Mouse (Mus musculus) liver, embryonic 13.5 days (tissue): ENCODE data around the gene Sema6d. TPM values are rescaled to one million over a fixed set of nuclear protein-coding genes. Genes with fewer than 3 reads are reported as not detected.
A peak's percentile ranks its signal among the peaks of the same experiment; 100 is the strongest.

Experiments
- ATAC-seq: fragments of 200-750 bp; cut with Nextera tagmentation; 2 replicates; pipeline ENCODE4 v1.8.0; 2017; ENCODE audit warnings: low read depth, mild to moderate bottlenecking, moderate number of reproducible peaks, moderate library complexity
- DNase-seq: peaks from one replicate; pipeline ENCODE4 v3.0.0; 2022
- H3K27ac ChIP-seq: fragments of 300-500 bp; sonication (generic); 2 replicates; pipeline ENCODE4 v1.5.1; 2015; ENCODE audit warnings: moderate library complexity, mild to moderate bottlenecking, inconsistent platforms
- H3K27me3 ChIP-seq: fragments of 300-500 bp; sonication (generic); 2 replicates; pipeline ENCODE4 v1.6.1; 2015; ENCODE audit warnings: mild to moderate bottlenecking, inconsistent platforms
- H3K36me3 ChIP-seq: fragments of 300-500 bp; sonication (generic); 2 replicates; pipeline ENCODE4 v1.6.1; 2015; ENCODE audit warnings: mild to moderate bottlenecking, inconsistent platforms
- H3K4me1 ChIP-seq: fragments of 300-500 bp; sonication (generic); replicated peaks from 2 replicates; pipeline ENCODE4 v1.6.1; 2015; ENCODE audit warnings: inconsistent platforms
- H3K4me2 ChIP-seq: fragments of 300-500 bp; sonication (generic); 2 replicates; pipeline ENCODE4 v1.6.1; 2015; ENCODE audit warnings: inconsistent platforms, mild to moderate bottlenecking, moderate library complexity
- H3K4me3 ChIP-seq: fragments of 300-500 bp; sonication (generic); replicated peaks from 2 replicates; pipeline ENCODE4 v1.5.1; 2015; ENCODE audit warnings: mild to moderate bottlenecking, inconsistent platforms
- H3K9ac ChIP-seq: fragments of 300-500 bp; sonication (generic); 2 replicates; pipeline ENCODE4 v1.6.1; 2015; ENCODE audit warnings: mild to moderate bottlenecking, inconsistent platforms
- H3K9me3 ChIP-seq: fragments of 300-500 bp; sonication (generic); replicated peaks from 2 replicates; pipeline ENCODE4 v1.6.1; 2016; ENCODE audit warnings: inconsistent platforms
- WGBS: fragments of 180-500 bp; shearing (Covaris S2); methylation state at CpG from one replicate; pipeline ENCODE4 v1.1.7; 2015; ENCODE audit not compliant: insufficient replicate concordance; 5-methylcytosine and 5-hydroxymethylcytosine counted together
- polyA plus RNA-seq: library from polyadenylated mRNA; unstranded; fragments of >200 nt; fragmentation: Nextera tagmentation; extraction: Ambion mirVana; gene quantifications from 2 replicates; pipeline ENCODE4 v1.2.1, GENCODE M21; 2015

Sema6d gene
- polyA plus RNA-seq = 2.8 and 3.4 TPM in 2 replicates

DNA sequence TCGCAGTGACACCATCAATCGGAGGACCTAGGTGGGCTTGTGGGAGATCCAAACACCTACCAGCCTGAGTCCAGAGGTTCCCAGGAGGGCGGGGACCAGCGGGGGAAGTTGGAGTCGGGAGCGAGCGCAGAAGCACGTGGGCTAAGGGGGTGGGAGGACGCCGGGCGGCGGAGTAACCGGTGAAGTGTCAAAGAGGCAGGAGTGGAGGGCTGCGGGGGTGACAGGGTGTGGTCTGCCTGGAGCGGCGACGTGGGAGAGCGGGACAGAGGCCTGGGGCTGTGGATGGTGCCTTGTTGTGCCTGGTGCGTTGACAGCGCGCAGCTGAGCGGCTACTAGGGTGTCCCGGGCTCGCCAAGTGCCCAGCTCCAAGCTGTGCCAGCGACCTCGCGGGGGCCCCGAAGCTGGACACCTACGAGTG is at the start of gene Sema6d:
Gene Sema6d (plus strand): TSS at position 157 of the 418 bp plus-strand sequence.
- DNase-seq = no peak
- 3% methylated on average over 29 of the region's 29 CpGs for WGBS
- Histone ChIP-seq H3K9me3 (no peaks in the 10 kb centered on the region), H3K4me2 (peak within 1 kb of the TSS; percentile 53), H3K4me1 (no peaks in the 10 kb centered on the region), H3K36me3 (no peaks in the 10 kb centered on the region), H3K27me3 (peaks cover 32% of the 10 kb centered on the region), H3K9ac (no peak within 1 kb of the TSS; the same call in 1 of the 2 replicates), H3K4me3 (peak within 1 kb of the TSS; percentile 31), H3K27ac (no peak within 1 kb of the TSS)
- no peak for ATAC-seq

DNA sequence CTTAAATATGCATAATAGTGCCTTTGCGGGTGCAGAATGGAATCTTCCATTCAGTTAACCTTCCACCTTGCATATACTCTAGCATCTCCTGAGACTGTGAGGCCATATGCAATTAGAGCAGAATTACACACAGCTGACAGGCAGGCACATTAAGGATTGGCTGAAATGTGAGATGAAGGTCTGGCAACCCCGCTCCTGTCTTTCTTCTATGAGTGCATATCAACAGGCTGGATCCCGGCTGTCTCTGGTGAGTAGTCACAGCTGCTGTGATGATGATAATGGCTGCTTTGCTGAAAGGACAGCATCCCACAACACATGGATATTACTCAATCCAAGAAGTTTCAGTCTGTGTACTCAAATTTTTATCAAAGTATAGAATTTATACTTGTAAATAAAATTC is 29.9 kb upstream of the Sema6d start:
- DNase-seq (no peak), ATAC-seq (no peak)
- Histone ChIP-seq H3K4me1 (no peaks in the 10 kb centered on the region), H3K4me3 (no peak overlapping the region), H3K27ac (no peak overlapping the region), H3K36me3 (no peaks in the 10 kb centered on the region), H3K9ac (no peak overlapping the region), H3K4me2 (no peak overlapping the region), H3K9me3 (no peaks in the 10 kb centered on the region), H3K27me3 (no peaks in the 10 kb centered on the region)
- WGBS = 67% methylated on average over 3 of the region's 3 CpGs

DNA sequence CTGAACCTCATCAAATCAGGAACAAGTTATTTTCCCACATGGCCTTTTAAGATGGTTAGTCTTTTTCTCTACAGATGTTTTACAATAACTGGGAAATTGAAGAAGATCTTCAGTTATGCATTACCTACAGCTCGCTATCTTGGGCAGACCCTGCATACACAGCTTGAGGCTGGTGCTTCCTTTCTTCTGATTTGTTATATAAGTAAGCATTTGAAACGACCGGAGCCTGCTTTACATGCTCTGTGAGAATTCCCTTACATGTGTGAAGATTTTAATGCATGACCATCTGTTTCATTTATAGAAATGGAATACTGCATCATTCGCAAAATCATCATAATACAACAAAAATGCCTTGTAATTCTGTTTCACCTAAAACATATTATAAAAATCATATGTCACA is 21.4 kb upstream of the Sema6d start:
- no peak overlapping the region for H3K4me2 ChIP-seq
- DNase-seq (no peak), ATAC-seq (no peak)
- no peak overlapping the region for H3K9ac ChIP-seq
- no peaks in the 10 kb centered on the region for H3K9me3 ChIP-seq
- H3K27me3 ChIP-seq = no peaks in the 10 kb centered on the region
- H3K27ac ChIP-seq = no peak overlapping the region
- H3K4me1 ChIP-seq = no peaks in the 10 kb centered on the region
- WGBS = 65% methylated on average over 4 of the region's 4 CpGs
- H3K36me3 ChIP-seq = no peaks in the 10 kb centered on the region
- no peak overlapping the region for H3K4me3 ChIP-seq

DNA sequence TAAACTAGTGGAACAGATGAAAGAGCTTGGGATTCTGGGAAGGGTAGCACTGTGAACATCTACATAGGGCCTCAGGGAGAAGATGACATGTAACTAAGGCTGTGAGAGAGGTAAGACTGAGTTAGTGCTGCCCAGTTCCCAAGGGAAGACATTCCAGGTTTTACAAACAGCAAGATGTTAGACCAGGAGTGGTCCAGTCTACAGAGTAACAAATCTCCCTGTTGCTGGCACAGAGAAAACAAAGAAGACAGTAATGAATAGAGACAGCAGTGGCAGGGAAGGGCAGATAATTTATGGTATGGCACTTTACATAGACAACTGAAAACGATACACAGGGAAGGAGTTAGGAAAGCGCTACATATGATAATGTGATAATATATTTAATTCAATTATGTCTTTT is 19.1 kb upstream of the Sema6d start:
- H3K36me3 ChIP-seq = no peaks in the 10 kb centered on the region
- ATAC-seq (no peak), DNase-seq (no peak)
- no peak overlapping the region for H3K27ac ChIP-seq
- no peak overlapping the region for H3K4me2 ChIP-seq
- H3K9ac ChIP-seq = no peak overlapping the region
- H3K9me3 ChIP-seq = no peaks in the 10 kb centered on the region
- H3K27me3 ChIP-seq = no peaks in the 10 kb centered on the region
- no peaks in the 10 kb centered on the region for H3K4me1 ChIP-seq
- no peak overlapping the region for H3K4me3 ChIP-seq
- WGBS = 65% methylated on average over 2 of the region's 2 CpGs

DNA sequence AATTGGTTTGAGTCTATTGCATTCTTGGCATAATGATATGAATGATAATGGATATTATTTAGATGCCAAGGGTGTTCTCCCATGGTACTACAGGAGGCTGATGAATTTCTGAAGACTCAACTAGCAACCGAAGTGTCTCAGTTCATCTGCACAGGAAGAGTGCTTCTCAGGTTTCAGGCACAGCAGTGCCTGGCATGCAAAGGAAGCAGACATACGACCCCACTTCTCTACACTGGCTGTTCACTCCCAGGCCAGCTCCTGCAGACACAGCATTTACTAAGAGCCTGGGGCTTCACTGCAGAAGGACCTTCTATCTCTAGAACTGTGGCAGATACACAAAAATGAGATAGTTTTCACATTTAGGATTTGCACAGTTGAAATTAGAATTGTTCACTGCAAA is 18.4 kb upstream of the Sema6d start:
- 17% methylated on average over 2 of the region's 2 CpGs for WGBS
- no peak overlapping the region for H3K9ac ChIP-seq

DNA sequence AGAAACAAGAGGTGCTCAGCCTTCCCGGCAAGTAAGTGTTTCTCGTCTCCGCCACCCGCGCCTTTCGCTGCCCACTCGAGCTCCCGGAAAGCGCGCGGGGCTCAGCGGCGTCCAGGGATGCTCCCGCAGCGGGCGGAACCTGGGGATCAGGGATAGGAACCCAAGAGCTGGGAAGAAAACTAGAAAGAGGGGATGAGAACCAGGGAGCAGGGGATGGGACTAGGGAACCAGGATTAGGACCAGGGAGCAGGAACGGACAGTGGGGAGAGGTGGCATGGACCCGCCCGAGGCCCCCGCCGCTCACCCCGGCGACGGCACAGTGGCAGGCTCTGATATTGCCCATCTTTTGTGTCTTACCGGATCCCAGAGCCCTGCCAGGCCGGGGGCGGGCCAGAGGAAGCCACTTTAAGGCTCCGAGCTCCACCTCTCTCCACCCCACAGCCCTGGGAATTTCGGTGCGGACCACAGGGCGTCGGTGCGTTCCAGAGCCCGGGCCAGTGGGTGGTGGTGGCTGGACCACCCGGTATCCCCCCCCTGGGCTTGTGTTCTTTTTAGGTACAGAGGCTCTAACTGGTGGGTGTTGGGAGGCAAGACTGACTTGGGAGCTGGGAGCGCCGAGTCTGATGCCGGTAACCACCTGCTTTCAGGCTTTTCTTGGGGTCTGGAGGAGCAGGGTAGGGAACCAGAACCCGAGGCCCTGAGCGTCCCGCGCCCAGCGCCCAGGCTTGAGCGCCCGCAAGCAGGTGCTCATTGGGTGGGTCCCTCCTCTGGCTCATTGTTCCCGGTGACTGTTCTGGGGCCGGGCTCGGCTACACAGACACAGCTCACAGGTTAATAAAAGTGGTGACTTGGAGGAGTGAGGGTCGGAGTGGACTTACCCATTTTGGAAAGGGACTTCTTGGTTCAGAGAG is 717 bp downstream of the Sema6d start:
- Histone ChIP-seq H3K4me1 (no peaks in the 10 kb centered on the region), H3K36me3 (no peaks in the 10 kb centered on the region), H3K4me2 (peak overlapping the region; percentile 53), H3K27me3 (peaks cover 32% of the 10 kb centered on the region), H3K9ac (no peak overlapping the region; the same call in 1 of the 2 replicates), H3K27ac (no peak overlapping the region), H3K4me3 (peak overlapping the region; percentile 31), H3K9me3 (no peaks in the 10 kb centered on the region)
- no peak for DNase-seq
- WGBS = 4% methylated on average over 49 of the region's 49 CpGs
- no peak for ATAC-seq

More for the DNA sequence above, 18.4 kb upstream of the Sema6d start:
- ATAC-seq = no peak
- H3K27me3 ChIP-seq = no peaks in the 10 kb centered on the region
- no peak overlapping the region for H3K4me3 ChIP-seq
- DNase-seq = no peak
- H3K4me1 ChIP-seq = no peaks in the 10 kb centered on the region
- no peaks in the 10 kb centered on the region for H3K36me3 ChIP-seq
- H3K4me2 ChIP-seq = no peak overlapping the region
- no peaks in the 10 kb centered on the region for H3K9me3 ChIP-seq
- H3K27ac ChIP-seq = no peak overlapping the region

DNA sequence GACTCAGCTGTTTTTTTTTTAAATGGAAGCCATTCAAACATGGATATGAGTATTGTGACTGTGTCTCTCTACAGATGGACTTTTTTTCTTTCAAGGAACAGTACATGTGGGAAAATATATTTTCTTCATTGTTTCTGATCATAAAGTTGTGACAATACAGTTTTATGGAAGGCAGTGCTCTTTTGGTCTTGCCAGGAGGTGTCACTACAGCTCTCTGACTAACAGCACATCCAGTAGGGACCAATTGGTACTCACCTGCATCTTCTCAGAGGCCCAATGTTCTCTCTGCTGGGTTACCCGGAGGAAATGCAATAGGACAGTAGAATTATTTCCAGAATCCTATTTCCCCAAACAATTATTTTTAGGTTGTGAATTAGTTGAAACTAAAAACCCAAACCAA is 9.9 kb downstream of the Sema6d start:
- Histone ChIP-seq H3K36me3 (no peaks in the 10 kb centered on the region), H3K9me3 (no peaks in the 10 kb centered on the region), H3K9ac (no peak overlapping the region), H3K27ac (no peak overlapping the region), H3K27me3 (no peaks in the 10 kb centered on the region), H3K4me1 (no peaks in the 10 kb centered on the region), H3K4me3 (no peak overlapping the region), H3K4me2 (no peak overlapping the region)
- WGBS = 44% methylated on average over 1 of the region's 1 CpGs
- no peak for DNase-seq
- ATAC-seq = no peak

DNA sequence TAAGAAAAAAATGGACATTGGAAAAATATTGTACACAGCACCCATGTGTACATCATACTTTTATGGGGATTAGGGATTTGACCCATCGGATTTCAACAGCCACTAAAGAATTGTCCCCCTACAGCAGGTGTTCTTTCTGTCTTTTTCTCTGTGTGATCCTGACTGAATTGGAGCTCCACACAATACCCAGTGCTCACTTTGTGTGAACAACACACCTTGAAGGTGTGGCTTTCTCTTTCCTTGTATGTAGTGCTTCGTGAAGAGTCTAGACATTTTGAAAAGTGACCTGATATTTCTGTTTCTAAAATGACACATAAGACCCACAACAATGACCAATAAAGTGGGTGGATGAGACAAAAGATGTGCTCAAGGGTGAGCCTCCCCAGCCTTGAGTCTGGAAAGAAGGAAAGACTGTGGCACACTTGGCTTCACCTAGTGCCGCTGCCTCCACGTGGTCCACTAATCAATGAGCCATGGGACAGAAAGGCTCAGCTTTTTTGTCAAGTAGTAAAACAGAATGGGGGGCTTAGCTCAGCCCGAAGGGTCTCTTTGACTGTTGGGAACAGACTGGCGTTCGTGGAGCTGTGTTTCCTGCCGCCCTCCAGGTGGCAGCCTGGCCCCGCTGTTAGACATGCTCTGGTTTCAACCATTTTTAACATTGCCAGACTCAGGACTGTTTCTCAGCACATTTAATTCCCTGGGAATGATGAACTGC is 10.9 kb downstream of the Sema6d start:
- DNase-seq (no peak), ATAC-seq (no peak)
- Histone ChIP-seq H3K4me1 (no peaks in the 10 kb centered on the region), H3K27ac (no peak overlapping the region), H3K27me3 (no peaks in the 10 kb centered on the region), H3K9ac (no peak overlapping the region), H3K4me3 (no peak overlapping the region), H3K9me3 (no peaks in the 10 kb centered on the region), H3K36me3 (no peaks in the 10 kb centered on the region), H3K4me2 (no peak overlapping the region)
- WGBS = 23% methylated on average over 9 of the region's 9 CpGs

DNA sequence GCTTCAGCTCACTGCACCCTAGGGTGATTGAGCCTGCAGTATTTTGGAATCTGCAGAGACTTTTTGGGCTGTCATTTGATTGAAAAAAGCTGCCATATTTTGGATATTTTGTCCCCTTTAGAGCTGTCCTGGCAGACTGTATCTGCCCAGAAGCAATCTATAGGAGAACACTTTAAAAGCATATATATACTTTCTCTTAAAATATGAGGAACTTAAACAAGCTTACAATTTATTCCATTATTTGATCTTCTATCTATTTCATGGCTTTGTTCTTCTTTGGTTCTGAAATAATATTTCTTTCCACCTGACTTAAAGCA is 11.4 kb downstream of the Sema6d start:
- Histone ChIP-seq H3K4me3 (no peak overlapping the region), H3K9ac (no peak overlapping the region), H3K4me2 (no peak overlapping the region), H3K36me3 (no peaks in the 10 kb centered on the region), H3K4me1 (no peaks in the 10 kb centered on the region), H3K9me3 (no peaks in the 10 kb centered on the region), H3K27me3 (no peaks in the 10 kb centered on the region), H3K27ac (no peak overlapping the region)
- DNase-seq (no peak), ATAC-seq (no peak)

DNA sequence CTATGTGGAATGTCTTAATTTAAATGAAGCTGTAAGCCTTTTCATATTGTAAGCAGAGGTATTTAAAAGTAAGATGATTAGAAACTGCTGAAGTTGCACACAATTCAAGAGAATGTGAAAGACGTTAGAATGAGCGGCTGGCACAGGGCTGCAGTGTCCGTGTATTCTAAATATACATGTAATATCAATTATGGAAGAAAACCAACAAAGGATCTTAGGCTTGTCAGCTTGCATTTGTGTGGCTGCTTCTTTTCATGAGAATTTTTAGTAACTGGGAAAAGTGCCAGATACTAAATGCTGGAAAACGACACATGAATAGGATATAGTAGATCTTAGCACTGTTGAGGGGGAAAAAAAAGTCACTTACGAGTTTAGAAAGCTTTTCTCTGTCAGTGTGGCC is 11.8 kb downstream of the Sema6d start:
- Histone ChIP-seq H3K9ac (no peak overlapping the region), H3K4me3 (no peak overlapping the region), H3K4me2 (no peak overlapping the region), H3K27ac (no peak overlapping the region), H3K4me1 (no peaks in the 10 kb centered on the region), H3K9me3 (no peaks in the 10 kb centered on the region), H3K36me3 (no peaks in the 10 kb centered on the region), H3K27me3 (no peaks in the 10 kb centered on the region)
- ATAC-seq (no peak), DNase-seq (no peak)
- WGBS = 61% methylated on average over 5 of the region's 5 CpGs

DNA sequence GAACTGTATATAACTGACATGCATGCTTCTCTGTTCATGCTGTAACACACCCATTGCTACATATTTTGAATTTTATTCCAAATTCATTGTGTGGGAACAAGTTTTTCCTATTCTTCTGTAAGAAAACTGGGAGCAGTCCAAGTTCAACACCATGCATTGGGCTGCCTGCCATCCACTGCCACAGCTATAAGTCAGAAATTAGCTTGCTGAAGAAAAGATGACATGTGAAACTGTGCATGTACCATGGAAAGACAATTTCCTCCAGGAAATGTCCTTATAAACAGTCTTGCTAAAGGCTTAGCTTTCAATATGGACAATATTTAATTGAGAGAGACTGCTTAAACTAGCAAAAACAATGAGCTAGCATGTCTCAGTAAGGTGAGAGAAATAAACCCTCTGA is 13.5 kb downstream of the Sema6d start:
- H3K4me1 ChIP-seq = no peaks in the 10 kb centered on the region
- ATAC-seq = no peak
- no peaks in the 10 kb centered on the region for H3K27me3 ChIP-seq
- H3K27ac ChIP-seq = no peak overlapping the region
- H3K9me3 ChIP-seq = no peaks in the 10 kb centered on the region
- no peak overlapping the region for H3K9ac ChIP-seq
- H3K36me3 ChIP-seq = no peaks in the 10 kb centered on the region
- H3K4me2 ChIP-seq = no peak overlapping the region
- DNase-seq = no peak
- H3K4me3 ChIP-seq = no peak overlapping the region
